Mouse (Mus musculus) right cerebral cortex, postnatal 25 days (tissue): ENCODE measurements around the gene Casq2.
"Not testable (repeated sequence)": the region's sequence is repeated elsewhere in the genome, so short reads cannot be mapped to it uniquely, and the experiment has no call there.

ENCODE experiments used
- DNase-seq: peaks from one replicate; pipeline ENCODE4 v3.0.0; 2022

The Casq2 gene

GRCm38 (mm10) chr3:102137158-102137557 lies 50.9 kb downstream of the Casq2 start:
- DNase-seq, result no peak

- DNase-seq, result no peak
Measured at GRCm38 (mm10) chr3:102138899-102139298, 52.7 kb downstream of the Casq2 start.

GRCm38 (mm10) chr3:102140606-102141005 lies 54.4 kb downstream of the Casq2 start:
- no peak for DNase-seq

GRCm38 (mm10) chr3:102141451-102141850 lies 55.2 kb downstream of the Casq2 start:
- no peak for DNase-seq

- DNase-seq, result no peak
Measured at GRCm38 (mm10) chr3:102141893-102142292, 55.7 kb downstream of the Casq2 start.

GRCm38 (mm10) chr3:102142947-102143346 lies 56.7 kb downstream of the Casq2 start:
- DNase-seq, result no peak

GRCm38 (mm10) chr3:102143536-102143935 lies 57.3 kb downstream of the Casq2 start:
- no peak for DNase-seq

GRCm38 (mm10) chr3:102144401-102144800 lies 58.2 kb downstream of the Casq2 start:
- DNase-seq, result no peak

GRCm38 (mm10) chr3:102145645-102146386 lies 59.6 kb downstream of the Casq2 start:
- DNase-seq, result no peak

GRCm38 (mm10) chr3:102146428-102146827 lies 60.2 kb downstream of the Casq2 start:
- no peak for DNase-seq

- DNase-seq, result no peak
Measured at GRCm38 (mm10) chr3:102147189-102147588, 61.0 kb downstream of the Casq2 start.

- DNase-seq, result no peak
Measured at GRCm38 (mm10) chr3:102149941-102150340, 63.7 kb downstream of the Casq2 start.

GRCm38 (mm10) chr3:102151850-102152249 lies 65.6 kb downstream of the Casq2 start:
- no peak for DNase-seq

GRCm38 (mm10) chr3:102152471-102152870 lies 66.3 kb downstream of the Casq2 start:
- DNase-seq, result no peak

- DNase-seq, result no peak
Measured at GRCm38 (mm10) chr3:102152872-102153271, 66.7 kb downstream of the Casq2 start.

GRCm38 (mm10) chr3:102154107-102154506 lies 67.9 kb downstream of the Casq2 start:
- no peak for DNase-seq

- no peak for DNase-seq
Measured at GRCm38 (mm10) chr3:102156737-102157136, 70.5 kb downstream of the Casq2 start.

GRCm38 (mm10) chr3:102157652-102158051 lies 71.4 kb downstream of the Casq2 start:
- no peak for DNase-seq

- DNase-seq, result no peak
Measured at GRCm38 (mm10) chr3:102158759-102159422, 72.7 kb downstream of the Casq2 start.

GRCm38 (mm10) chr3:102159423-102160325 lies 73.5 kb downstream of the Casq2 start:
- no peak for DNase-seq

- not testable (repeated sequence) for DNase-seq
Measured at GRCm38 (mm10) chr3:102163861-102164260, 77.6 kb downstream of the Casq2 start.

GRCm38 (mm10) chr3:102164911-102165310 lies 78.7 kb downstream of the Casq2 start:
- DNase-seq, result no peak

- DNase-seq, result no peak
Measured at GRCm38 (mm10) chr3:102165536-102166286, 79.5 kb downstream of the Casq2 start.
